Mouse (Mus musculus) heart, adult 2 months (tissue): ENCODE results near the gene Arl4a.

Source experiments
- CTCF ChIP-seq: fragments of 200-600 bp; IDR thresholded peaks from 2 replicates; pipeline ENCODE4 v1.8.1; 2022; ENCODE audit warnings: antibody characterized with exemption, mild to moderate bottlenecking, moderate library complexity
- EP300 ChIP-seq: fragments of 200-500 bp; IDR thresholded peaks from 2 replicates; pipeline ENCODE4 v1.6.1; 2011; ENCODE audit warnings: low read depth, low read length, control low read depth; ENCODE audit not compliant: insufficient read depth
- POLR2A ChIP-seq: fragments of 200-500 bp; IDR thresholded peaks from 2 replicates; pipeline ENCODE4 v1.6.1; 2011; ENCODE audit warnings: mild to moderate bottlenecking, low read depth, low read length, control low read depth; ENCODE audit not compliant: insufficient read depth

- no peak for TF ChIP-seq CTCF
- TF ChIP-seq POLR2A: no peak
- no peak for TF ChIP-seq EP300
These were observed 39.0 kb downstream of the Arl4a start for GRCm38 (mm10) chr12:39998853-39999195.
